Mouse (Mus musculus) MEL (cell line): ENCODE data around the gene Cyp26c1.

Experiments used
- CHD1 ChIP-seq: IDR thresholded peaks from 2 replicates; pipeline ENCODE4 v1.6.1; 2012; ENCODE audit warnings: low read depth, mild to moderate bottlenecking, inconsistent platforms, low read length, improper control_type of control experiment
- CTCF ChIP-seq, 3 experiments: IDR thresholded peaks in 2 of 3; conservative IDR thresholded peaks in 1 of 3; 2 replicates each; pipeline ENCODE4 v1.5.1; 2011 to 2012; ENCODE audit warnings: low read length in 3 of 3, low read depth in 2 of 3, mild to moderate bottlenecking in 2 of 3, improper control_type of control experiment in 1 of 3, inconsistent platforms in 1 of 3, mixed read lengths in 1 of 3, moderate library complexity in 1 of 3; ENCODE audit not compliant: control insufficient read depth in 1 of 3, insufficient read depth in 1 of 3, poor library complexity in 1 of 3, severe bottlenecking in 1 of 3
- EP300 ChIP-seq, 2 experiments: IDR thresholded peaks; 2 replicates each; pipeline ENCODE4 v1.6.1; 2011; ENCODE audit warnings: improper control_type of control experiment in 2 of 2, low read length in 2 of 2, low read depth in 1 of 2, mild to moderate bottlenecking in 1 of 2
- GATA1 ChIP-seq: IDR thresholded peaks from 2 replicates; pipeline ENCODE4 v1.6.1; 2011; ENCODE audit warnings: low read depth, low read length, improper control_type of control experiment
- JUND ChIP-seq: IDR thresholded peaks from 2 replicates; pipeline ENCODE4 v1.6.1; 2011; ENCODE audit warnings: low read depth, mild to moderate bottlenecking, improper control_type of control experiment, low read length
- MAFK ChIP-seq: IDR thresholded peaks from 2 replicates; pipeline ENCODE4 v1.6.1; 2011; ENCODE audit warnings: low read depth, mild to moderate bottlenecking, low read length, improper control_type of control experiment, borderline replicate concordance
- NELFE ChIP-seq: IDR thresholded peaks from 2 replicates; pipeline ENCODE4 v1.6.1; 2011; ENCODE audit warnings: low read depth, low read length, improper control_type of control experiment
- POLR2A ChIP-seq, 2 experiments: IDR thresholded peaks; 2 replicates each; pipeline ENCODE4 v1.6.1; 2011 to 2012; ENCODE audit warnings: low read length in 2 of 2, mild to moderate bottlenecking in 2 of 2, control low read depth in 1 of 2, improper control_type of control experiment in 1 of 2, low read depth in 1 of 2, moderate library complexity in 1 of 2; ENCODE audit not compliant: control insufficient read depth in 1 of 2, insufficient read depth in 1 of 2, poor library complexity in 1 of 2
- POLR2AphosphoS5 ChIP-seq: IDR thresholded peaks from 2 replicates; pipeline ENCODE4 v1.6.1; 2012; ENCODE audit warnings: low read depth, borderline replicate concordance, mild to moderate bottlenecking, inconsistent platforms, low read length, moderate library complexity, mixed read lengths
- RCOR1 ChIP-seq: IDR thresholded peaks from 2 replicates; pipeline ENCODE4 v1.6.1; 2012; ENCODE audit warnings: low read depth, mild to moderate bottlenecking, inconsistent platforms, low read length, improper control_type of control experiment
- TBP ChIP-seq: IDR thresholded peaks from 2 replicates; pipeline ENCODE4 v1.8.0; 2011; ENCODE audit warnings: low read depth, low read length, improper control_type of control experiment
- ZC3H11A ChIP-seq: IDR thresholded peaks from 2 replicates; pipeline ENCODE4 v1.6.1; 2012; ENCODE audit warnings: low read depth, mild to moderate bottlenecking, inconsistent platforms, low read length, improper control_type of control experiment
- ZNF384 ChIP-seq: IDR thresholded peaks from 2 replicates; pipeline ENCODE4 v1.6.1; 2012; ENCODE audit warnings: low read depth, mild to moderate bottlenecking, inconsistent platforms, low read length, improper control_type of control experiment

- TF ChIP-seq CTCF (IDR thresholded peaks at IDR 0.05 in 2 of 3, conservative IDR thresholded peaks at IDR 0.05 in 1 of 3; ENCODE audit: control insufficient read depth in 1 of 3, insufficient read depth in 1 of 3, low read depth in 2 of 3, low read length in 3 of 3, poor library complexity in 1 of 3, severe bottlenecking in 1 of 3) (no peak), RCOR1 (no peak), NELFE (no peak), POLR2AphosphoS5 (no peak), MAFK (no peak), TBP (no peak), ZC3H11A (no peak), JUND (no peak), ZNF384 (no peak), POLR2A (IDR thresholded peaks at IDR 0.05; ENCODE audit: control insufficient read depth in 1 of 2, insufficient read depth in 1 of 2, low read depth in 1 of 2, low read length in 2 of 2, poor library complexity in 1 of 2) (no peak), EP300 (IDR thresholded peaks at IDR 0.05; ENCODE audit: low read depth in 1 of 2, low read length in 2 of 2) (no peak), GATA1 (no peak), CHD1 (no peak)
These were observed 54.7 kb downstream of the Cyp26c1 start for GRCm38 (mm10) chr19:37740043-37740442.
